Mouse (Mus musculus) heart, postnatal 36 days (tissue): Measurements from ENCODE around the gene Wtap. TPM values are rescaled to one million over a fixed set of nuclear protein-coding genes. Genes with fewer than 3 reads are reported as not detected.

Experiments
- total RNA-seq, 2 experiments: library from RNA; stranded (reverse); gene quantifications; 2 replicates each; pipeline ENCODE4 v1.2.3; 2021

Gene Wtap
- total RNA-seq, 2 experiments from 2014 or later = 32.3 to 33.9 TPM

Other genes starting within 250 kb of the Wtap start
- gene Igf2r, start 224.5 kb downstream of the Wtap start, total RNA-seq = 100 to 1,000 TPM; 109 to 113 TPM
- gene Mas1, start 126.0 kb downstream of the Wtap start, total RNA-seq = 1 to 10 TPM in 1 of 2 experiments, under 1 TPM in 1; 0.84 to 1.1 TPM
- 1 to 10 TPM; 5.3 to 5.6 TPM for gene Mrgprh, start 118.1 kb downstream of the Wtap start, total RNA-seq
- under 1 TPM; 0.38 to 0.50 TPM for gene Pnldc1, start 83.9 kb downstream of the Wtap start, total RNA-seq
- gene Tcp1, start 78.5 kb downstream of the Wtap start, total RNA-seq = 100 to 1,000 TPM; 196 to 207 TPM
- 100 to 1,000 TPM; 153 to 159 TPM for gene Mrpl18, start 77.8 kb downstream of the Wtap start, total RNA-seq
- gene Acat3, start 53.6 kb downstream of the Wtap start, total RNA-seq = under 1 TPM in 1 of 2 experiments, not detected in 1; 0.17 TPM
- 1 to 10 TPM; 5.9 to 8.8 TPM for gene Acat2, start 33.4 kb downstream of the Wtap start, total RNA-seq
- 1,000 to 10,000 TPM; 1,043 to 1,108 TPM for gene Sod2, start 12.7 kb upstream of the Wtap start, total RNA-seq
- not detected for gene Gpr31b, start 58.1 kb upstream of the Wtap start, total RNA-seq
- gene Tcp10b, start 66.9 kb upstream of the Wtap start, total RNA-seq = not detected
- not detected for gene Unc93a, start 137.6 kb upstream of the Wtap start, total RNA-seq
- not detected for gene Smok2a, start 227.0 kb upstream of the Wtap start, total RNA-seq
- not detected for gene Smok2b, start 236.1 kb upstream of the Wtap start, total RNA-seq